Mouse (Mus musculus): ENCODE results near the gene Olfr965. TPM values are rescaled to one million over a fixed set of nuclear protein-coding genes. Genes with fewer than 3 reads are reported as not detected.
"Not testable (repeated sequence)": the region's sequence is repeated elsewhere in the genome, so short reads cannot be mapped to it uniquely, and the experiment has no call there.

The Olfr965 gene
- not detected in 2 replicates for polyA plus RNA-seq (2014; fragmentation: Nextera tagmentation; extraction: Ambion mirVana)

- ATAC-seq (ENCODE audit: low FRiP score, low TSS enrichment) = no peak
- H3K4me3 ChIP-seq (ENCODE audit: low read length) = no peak within 1 kb of the TSS
Observed at GRCm38 (mm10) chr9:39711053-39711452, at the start of gene Olfr965. Olfr965 (plus strand) TSS chr9:39711353.

GRCm38 (mm10) chr9:39666905-39667304, 44.2 kb upstream of the Olfr965 start, which contains the start of gene Olfr963:
Olfr963 (plus strand) TSS chr9:39667205.
- Histone ChIP-seq H3K4me1 (ENCODE audit: control insufficient read depth, insufficient read depth, low read length) (no peaks in the 10 kb centered on the region), H3K4me2 (replicated peaks; ENCODE audit: low read depth, low read length) (no peak within 1 kb of the TSS), H3K9ac (ENCODE audit: low read depth, low read length) (no peak within 1 kb of the TSS), H3K27me3 (ENCODE audit: control insufficient read depth, insufficient read depth, low read length) (no peaks in the 10 kb centered on the region), H3K9me3 (ENCODE audit: control insufficient read depth, low read length) (no peaks in the 10 kb centered on the region), H3K36me3 (ENCODE audit: control insufficient read depth, insufficient read depth, low read length) (no peaks in the 10 kb centered on the region), H3K4me3 (ENCODE audit: low read length) (no peak within 1 kb of the TSS), H3K27ac (ENCODE audit: low read depth, low read length) (no peak within 1 kb of the TSS)
- 85% methylated on average over 1 of the region's 1 CpGs for WGBS
- no peak for ATAC-seq (ENCODE audit: low FRiP score, low TSS enrichment)

More at GRCm38 (mm10) chr9:39711053-39711452, at the start of gene Olfr965:
- Histone ChIP-seq H3K9ac (ENCODE audit: low read depth, low read length) (no peak within 1 kb of the TSS), H3K4me2 (replicated peaks; ENCODE audit: low read depth, low read length) (no peak within 1 kb of the TSS), H3K27ac (ENCODE audit: low read depth, low read length) (no peak within 1 kb of the TSS), H3K36me3 (ENCODE audit: control insufficient read depth, insufficient read depth, low read length) (no peaks in the 10 kb centered on the region), H3K27me3 (ENCODE audit: control insufficient read depth, insufficient read depth, low read length) (no peaks in the 10 kb centered on the region), H3K4me1 (ENCODE audit: control insufficient read depth, insufficient read depth, low read length) (no peaks in the 10 kb centered on the region), H3K9me3 (ENCODE audit: control insufficient read depth, low read length) (no peaks in the 10 kb centered on the region)

- no peak overlapping the region for H3K9ac ChIP-seq (ENCODE audit: low read depth, low read length)
- no peaks in the 10 kb centered on the region for H3K27me3 ChIP-seq (ENCODE audit: control insufficient read depth, insufficient read depth, low read length)
- H3K27ac ChIP-seq (ENCODE audit: low read depth, low read length) = no peak overlapping the region
- no peaks in the 10 kb centered on the region for H3K9me3 ChIP-seq (ENCODE audit: control insufficient read depth, low read length)
- no peak for ATAC-seq (ENCODE audit: low FRiP score, low TSS enrichment)
- H3K4me1 ChIP-seq (ENCODE audit: control insufficient read depth, insufficient read depth, low read length) = no peaks in the 10 kb centered on the region
- H3K36me3 ChIP-seq (ENCODE audit: control insufficient read depth, insufficient read depth, low read length) = no peaks in the 10 kb centered on the region
- 88% methylated on average over 2 of the region's 2 CpGs for WGBS
- H3K4me2 ChIP-seq (replicated peaks; ENCODE audit: low read depth, low read length) = no peak overlapping the region
- no peak overlapping the region for H3K4me3 ChIP-seq (ENCODE audit: low read length)
Observed at GRCm38 (mm10) chr9:39669723-39670122, 41.4 kb upstream of the Olfr965 start.

GRCm38 (mm10) chr9:39674820-39675219, 36.3 kb upstream of the Olfr965 start:
- Histone ChIP-seq H3K4me1 (ENCODE audit: control insufficient read depth, insufficient read depth, low read length) (no peaks in the 10 kb centered on the region), H3K4me3 (ENCODE audit: low read length) (no peak overlapping the region), H3K9me3 (ENCODE audit: control insufficient read depth, low read length) (no peaks in the 10 kb centered on the region), H3K27ac (ENCODE audit: low read depth, low read length) (no peak overlapping the region), H3K36me3 (ENCODE audit: control insufficient read depth, insufficient read depth, low read length) (no peaks in the 10 kb centered on the region), H3K9ac (ENCODE audit: low read depth, low read length) (no peak overlapping the region), H3K4me2 (replicated peaks; ENCODE audit: low read depth, low read length) (no peak overlapping the region), H3K27me3 (ENCODE audit: control insufficient read depth, insufficient read depth, low read length) (no peaks in the 10 kb centered on the region)
- ATAC-seq (ENCODE audit: low FRiP score, low TSS enrichment) = no peak
- 86% methylated on average over 2 of the region's 2 CpGs for WGBS

GRCm38 (mm10) chr9:39678557-39678956, 32.6 kb upstream of the Olfr965 start:
- no peaks in the 10 kb centered on the region for H3K27me3 ChIP-seq (ENCODE audit: control insufficient read depth, insufficient read depth, low read length)
- ATAC-seq (ENCODE audit: low FRiP score, low TSS enrichment) = no peak
- WGBS = 95% methylated on average over 2 of the region's 2 CpGs

GRCm38 (mm10) chr9:39679280-39679679, 31.9 kb upstream of the Olfr965 start:
- H3K4me3 ChIP-seq (ENCODE audit: low read length) = no peak overlapping the region
- H3K27me3 ChIP-seq (ENCODE audit: control insufficient read depth, insufficient read depth, low read length) = no peaks in the 10 kb centered on the region
- no peaks in the 10 kb centered on the region for H3K4me1 ChIP-seq (ENCODE audit: control insufficient read depth, insufficient read depth, low read length)
- no peak overlapping the region for H3K4me2 ChIP-seq (replicated peaks; ENCODE audit: low read depth, low read length)
- no peak for ATAC-seq (ENCODE audit: low FRiP score, low TSS enrichment)
- H3K27ac ChIP-seq (ENCODE audit: low read depth, low read length) = no peak overlapping the region
- WGBS = 65% methylated on average over 2 of the region's 2 CpGs
- H3K36me3 ChIP-seq (ENCODE audit: control insufficient read depth, insufficient read depth, low read length) = no peaks in the 10 kb centered on the region
- H3K9ac ChIP-seq (ENCODE audit: low read depth, low read length) = no peak overlapping the region
- H3K9me3 ChIP-seq (ENCODE audit: control insufficient read depth, low read length) = no peaks in the 10 kb centered on the region

More at GRCm38 (mm10) chr9:39678557-39678956, 32.6 kb upstream of the Olfr965 start:
- Histone ChIP-seq H3K4me1 (ENCODE audit: control insufficient read depth, insufficient read depth, low read length) (no peaks in the 10 kb centered on the region), H3K4me2 (replicated peaks; ENCODE audit: low read depth, low read length) (no peak overlapping the region), H3K4me3 (ENCODE audit: low read length) (no peak overlapping the region), H3K9me3 (ENCODE audit: control insufficient read depth, low read length) (no peaks in the 10 kb centered on the region), H3K9ac (ENCODE audit: low read depth, low read length) (no peak overlapping the region), H3K27ac (ENCODE audit: low read depth, low read length) (no peak overlapping the region), H3K36me3 (ENCODE audit: control insufficient read depth, insufficient read depth, low read length) (no peaks in the 10 kb centered on the region)

- H3K4me1 ChIP-seq (ENCODE audit: control insufficient read depth, insufficient read depth, low read length); H3K27me3 ChIP-seq (ENCODE audit: control insufficient read depth, insufficient read depth, low read length); H3K4me2 ChIP-seq (replicated peaks; ENCODE audit: low read depth, low read length); H3K4me3 ChIP-seq (ENCODE audit: low read length); H3K9me3 ChIP-seq (ENCODE audit: control insufficient read depth, low read length); H3K9ac ChIP-seq (ENCODE audit: low read depth, low read length); ATAC-seq (ENCODE audit: low FRiP score, low TSS enrichment); H3K27ac ChIP-seq (ENCODE audit: low read depth, low read length); H3K36me3 ChIP-seq (ENCODE audit: control insufficient read depth, insufficient read depth, low read length): not testable (repeated sequence)
- WGBS = 87% methylated on average over 6 of the region's 8 CpGs
Observed at GRCm38 (mm10) chr9:39701123-39701522, 10.0 kb upstream of the Olfr965 start.

- Histone ChIP-seq H3K36me3 (ENCODE audit: control insufficient read depth, insufficient read depth, low read length) (no peaks in the 10 kb centered on the region), H3K27me3 (ENCODE audit: control insufficient read depth, insufficient read depth, low read length) (no peaks in the 10 kb centered on the region), H3K9ac (ENCODE audit: low read depth, low read length) (no peak within 1 kb of the TSS), H3K4me1 (ENCODE audit: control insufficient read depth, insufficient read depth, low read length) (no peaks in the 10 kb centered on the region), H3K4me3 (ENCODE audit: low read length) (no peak within 1 kb of the TSS), H3K4me2 (replicated peaks; ENCODE audit: low read depth, low read length) (no peak within 1 kb of the TSS), H3K27ac (ENCODE audit: low read depth, low read length) (no peak within 1 kb of the TSS), H3K9me3 (ENCODE audit: control insufficient read depth, low read length) (no peaks in the 10 kb centered on the region)
- ATAC-seq (ENCODE audit: low FRiP score, low TSS enrichment) = no peak
Observed at GRCm38 (mm10) chr9:39707017-39707416, 4.1 kb upstream of the Olfr965 start, which contains the start of gene Olfr149. Olfr149 (minus strand) TSS chr9:39707117.

- no peak overlapping the region for H3K27ac ChIP-seq (ENCODE audit: low read depth, low read length)
- ATAC-seq (ENCODE audit: low FRiP score, low TSS enrichment) = peak; percentile 82; the same call in 1 of the 2 replicates
- WGBS = 56% methylated on average over 3 of the region's 3 CpGs
- H3K27me3 ChIP-seq (ENCODE audit: control insufficient read depth, insufficient read depth, low read length) = no peaks in the 10 kb centered on the region
- H3K36me3 ChIP-seq (ENCODE audit: control insufficient read depth, insufficient read depth, low read length) = no peaks in the 10 kb centered on the region
- no peaks in the 10 kb centered on the region for H3K9me3 ChIP-seq (ENCODE audit: control insufficient read depth, low read length)
- no peaks in the 10 kb centered on the region for H3K4me1 ChIP-seq (ENCODE audit: control insufficient read depth, insufficient read depth, low read length)
- H3K4me2 ChIP-seq (replicated peaks; ENCODE audit: low read depth, low read length) = no peak overlapping the region
- no peak overlapping the region for H3K9ac ChIP-seq (ENCODE audit: low read depth, low read length)
- H3K4me3 ChIP-seq (ENCODE audit: low read length) = no peak overlapping the region
Observed at GRCm38 (mm10) chr9:39708958-39709357, 2.2 kb upstream of the Olfr965 start.
